Mouse (Mus musculus) frontal cortex, postnatal 10 days (tissue): ENCODE results near the gene Nsd1.
A peak's percentile ranks its signal among the peaks of the same experiment; 100 is the strongest.
"Not testable (repeated sequence)": the region's sequence is repeated elsewhere in the genome, so short reads cannot be mapped to it uniquely, and the experiment has no call there.

Experiments
- DNase-seq, 2 experiments: peaks; one replicate each; pipeline ENCODE4 v3.0.0; 2022; ENCODE audit warnings: low spot score in 2 of 2, mixed read lengths in 1 of 2

The Nsd1 gene

GRCm38 (mm10) chr13:55190121-55190868 lies 19.3 kb upstream of the Nsd1 start:
- DNase-seq: peak; percentile 92 to 94

GRCm38 (mm10) chr13:55191535-55191934 lies 18.0 kb upstream of the Nsd1 start:
- no peak for DNase-seq

GRCm38 (mm10) chr13:55202758-55203157 lies 6.8 kb upstream of the Nsd1 start:
- not testable (repeated sequence) for DNase-seq

DNA sequence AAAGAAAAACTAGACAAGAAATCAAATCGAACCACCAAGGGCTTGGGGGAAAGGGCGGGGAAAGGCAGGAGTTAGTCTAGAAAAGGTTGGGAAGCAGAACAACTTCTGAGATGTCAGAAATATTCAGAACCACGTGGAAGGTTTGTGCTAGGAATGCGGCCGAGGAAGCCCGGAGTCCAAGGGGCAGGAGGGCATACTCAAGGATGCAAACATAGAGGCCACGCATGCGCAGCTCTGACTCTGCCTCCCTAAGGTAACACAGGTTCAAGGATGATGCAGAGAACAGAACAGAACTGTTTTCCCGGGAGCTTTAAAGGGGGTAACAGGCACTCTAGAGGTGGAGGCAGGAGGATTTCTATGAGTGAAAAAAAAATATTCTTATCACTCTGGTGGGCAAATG lies 5.8 kb upstream of the Nsd1 start:
- DNase-seq: no peak

DNA sequence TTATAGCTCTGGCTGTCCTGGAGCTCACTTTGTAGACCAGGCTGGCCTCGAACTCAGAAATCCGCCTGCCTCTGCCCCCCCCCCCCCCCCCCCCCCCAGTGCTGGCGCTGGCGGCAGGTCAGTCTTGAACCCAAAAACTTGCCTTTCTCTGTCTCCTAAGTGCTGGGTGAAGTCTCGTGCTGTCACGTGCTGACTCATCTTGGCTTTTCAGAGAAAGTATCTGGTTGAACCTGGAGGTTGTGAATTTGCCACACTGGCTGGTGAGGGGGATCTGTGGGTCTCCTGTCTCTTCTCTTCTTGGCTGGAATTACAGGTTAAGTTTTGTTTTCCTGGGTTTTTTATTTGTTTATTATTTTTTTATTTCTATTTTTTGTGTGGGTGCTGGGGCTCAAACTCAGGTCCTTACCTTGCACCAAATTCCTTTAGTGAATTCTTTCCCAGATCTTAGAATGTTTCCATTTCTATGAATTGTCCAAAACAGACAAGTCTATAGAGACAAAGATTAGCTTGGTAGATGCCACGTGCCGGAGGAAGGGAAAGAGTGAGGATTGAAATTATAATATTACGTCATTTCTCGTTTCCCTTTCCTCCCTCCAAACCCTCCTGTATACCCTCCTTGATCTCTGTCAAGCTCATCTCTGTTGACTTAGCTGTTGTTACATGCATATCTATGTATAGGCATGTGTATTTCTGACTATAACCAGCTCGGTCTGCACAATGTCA lies 4.8 kb upstream of the Nsd1 start:
- DNase-seq: no peak

DNA sequence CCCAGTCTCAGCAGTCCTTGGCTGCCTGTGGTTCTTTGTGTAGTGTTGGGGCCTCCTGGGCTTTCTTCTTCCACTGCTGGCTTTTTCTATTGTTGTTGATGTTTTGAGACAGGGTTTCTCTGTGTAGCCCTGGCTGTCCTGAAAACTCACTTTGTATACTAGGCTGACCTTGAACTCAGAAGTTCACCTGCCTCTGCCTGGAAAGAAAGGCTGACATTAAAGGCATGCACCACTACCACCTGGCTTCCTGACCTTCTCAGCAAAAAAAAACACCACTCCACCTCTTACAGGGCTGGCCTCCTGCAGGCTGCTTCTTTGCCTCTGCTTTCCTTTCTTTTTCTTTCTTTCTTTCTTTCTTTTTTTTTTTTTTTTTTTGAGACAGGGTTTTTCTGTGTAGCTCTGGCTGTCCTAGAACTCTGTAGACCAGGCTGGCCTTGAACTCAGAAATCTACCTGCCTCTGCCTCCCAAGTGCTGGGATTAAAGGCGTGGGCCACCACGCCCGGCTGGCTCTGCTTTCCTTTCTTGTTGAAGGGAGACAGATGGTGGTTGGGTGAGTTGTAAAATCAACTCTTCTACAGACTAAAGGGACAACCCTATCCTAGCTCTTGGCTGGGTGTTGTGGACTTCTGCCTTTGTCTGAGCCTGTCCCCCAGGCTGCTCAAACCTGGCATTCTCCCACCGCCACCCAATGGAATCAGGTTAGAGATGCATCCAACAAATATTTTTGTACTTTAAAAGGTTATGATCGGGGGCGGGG lies 4.0 kb upstream of the Nsd1 start:
- no peak for DNase-seq

GRCm38 (mm10) chr13:55208837-55209648 lies 539 bp upstream of the Nsd1 start:
- DNase-seq: no peak

GRCm38 (mm10) chr13:55210193-55210970 lies 800 bp downstream of the Nsd1 start:
- peak; percentile 30 to 65 for DNase-seq

GRCm38 (mm10) chr13:55210971-55211220 lies 1.3 kb downstream of the Nsd1 start:
- no peak for DNase-seq

GRCm38 (mm10) chr13:55211221-55212010 lies 1.8 kb downstream of the Nsd1 start:
- peak; percentile 78 to 79 for DNase-seq

GRCm38 (mm10) chr13:55212011-55212360 lies 2.4 kb downstream of the Nsd1 start:
- DNase-seq: no peak

DNA sequence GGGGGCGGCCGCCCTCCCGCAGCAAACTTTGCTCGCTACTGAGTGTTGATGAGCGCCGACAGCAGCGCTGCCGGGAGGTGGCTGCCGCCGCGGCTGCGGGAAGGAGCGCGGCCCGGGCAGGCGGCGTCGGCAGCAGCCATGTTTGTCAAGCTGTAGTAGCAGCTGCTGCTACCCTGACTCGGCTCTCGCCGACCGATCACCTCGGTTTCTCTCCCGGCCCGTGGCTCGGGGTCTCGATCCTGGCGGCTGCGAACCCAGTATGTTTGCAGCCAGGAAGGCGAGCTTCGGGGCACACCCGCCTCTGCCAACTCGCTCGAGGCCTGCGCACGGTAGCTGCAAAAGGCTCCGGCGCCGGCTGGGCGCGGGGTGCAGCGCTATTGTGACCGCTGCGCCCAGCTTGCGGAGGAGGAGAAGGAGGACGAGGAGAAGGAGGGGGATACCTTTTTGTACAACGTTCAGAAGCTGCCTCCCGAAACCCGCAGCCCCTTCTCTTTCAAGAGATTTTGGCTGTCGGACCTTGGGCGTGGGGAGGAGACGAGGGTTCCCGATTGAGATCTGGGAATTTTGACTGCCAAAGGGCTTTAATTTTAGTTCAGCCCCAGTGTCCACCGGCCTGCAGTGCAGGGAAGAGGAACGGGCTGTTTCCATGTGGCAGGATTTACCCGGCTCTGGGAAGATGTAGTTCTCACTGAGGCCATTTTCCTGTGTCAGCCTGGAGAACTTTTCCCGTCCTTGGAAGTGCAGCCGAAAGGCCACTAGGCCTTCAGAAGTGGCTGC lies 3.0 kb downstream of the Nsd1 start:
- peak; percentile 50 to 64 for DNase-seq

GRCm38 (mm10) chr13:55213138-55213806 lies 3.7 kb downstream of the Nsd1 start:
- no peak for DNase-seq

DNA sequence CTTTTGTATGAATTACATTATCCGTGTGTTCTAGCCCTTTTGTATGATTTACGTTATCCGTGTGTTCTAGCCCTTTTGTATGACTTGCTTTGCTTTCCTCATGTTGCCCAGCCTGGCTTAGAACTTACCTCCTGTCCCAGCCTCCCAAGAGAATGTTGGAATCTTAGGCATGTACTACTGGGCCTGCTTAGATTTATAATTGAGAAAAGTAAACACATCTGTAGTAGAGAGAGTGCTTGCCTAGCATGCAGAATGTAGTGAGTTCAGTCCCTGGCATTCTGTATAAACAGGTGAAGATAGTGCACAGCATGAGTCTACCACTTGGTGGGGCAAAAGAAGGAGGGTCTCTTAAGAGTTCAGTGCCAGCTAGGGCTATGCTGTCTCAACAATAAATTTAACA lies 14.8 kb downstream of the Nsd1 start:
- DNase-seq: no peak

GRCm38 (mm10) chr13:55230701-55231100 lies 21.1 kb downstream of the Nsd1 start:
- DNase-seq: no peak

- no peak for DNase-seq
Observed at GRCm38 (mm10) chr13:55243205-55243604, 33.6 kb downstream of the Nsd1 start.

GRCm38 (mm10) chr13:55247293-55248030 lies 37.9 kb downstream of the Nsd1 start:
- no peak for DNase-seq

- DNase-seq: no peak
Observed at GRCm38 (mm10) chr13:55249246-55249645, 39.7 kb downstream of the Nsd1 start.
